In the genomic region with DNA sequence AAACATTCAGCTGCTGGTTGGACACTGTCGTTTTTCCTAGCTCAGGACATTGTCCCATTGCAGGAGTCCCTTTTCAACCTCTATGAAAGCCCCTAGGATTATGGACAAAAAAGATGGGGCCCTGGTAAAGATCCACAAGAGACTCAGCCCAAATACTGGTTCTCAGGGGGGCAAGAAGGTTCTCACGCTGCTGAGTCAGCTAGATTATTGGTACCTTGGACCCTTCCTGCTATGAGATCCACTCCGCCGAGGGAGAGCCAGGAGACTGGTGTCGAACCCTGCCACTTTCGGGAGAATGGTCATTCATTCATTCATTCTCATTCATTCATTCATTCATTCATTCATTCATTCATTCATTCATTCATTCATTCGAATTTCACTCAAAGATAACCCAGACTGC, we compare ENCODE assay signal across 29 mouse cellular contexts. TPM values are rescaled to one million over a fixed set of nuclear protein-coding genes. Genes with fewer than 3 reads are reported as not detected.
"Had no signal": no experiment of that assay in that cellular context is flagged by ENCODE, and none has a peak within 500 bp of the region (broad histone marks: within the 10 kb centered on the region; RNA-seq: fewer than 3 reads in every experiment).

No protein-coding gene starts in this region.

- H3K9me3 ChIP-seq: embryonic facial prominence, embryonic 10.5 days; embryonic facial prominence, embryonic 12.5 days; embryonic facial prominence, embryonic 13.5 days; embryonic facial prominence, embryonic 15.5 days; forebrain, embryonic 10.5 days; forebrain, embryonic 12.5 days; forebrain, embryonic 13.5 days; forebrain, embryonic 15.5 days; heart, embryonic 10.5 days had no signal

- H3K4me3 ChIP-seq: embryonic facial prominence, embryonic 10.5 days; embryonic facial prominence, embryonic 12.5 days; embryonic facial prominence, embryonic 13.5 days; embryonic facial prominence, embryonic 15.5 days; erythroblast, embryonic 14.5 days; forebrain, embryonic 10.5 days; forebrain, embryonic 12.5 days; forebrain, embryonic 13.5 days; forebrain, embryonic 15.5 days; gastrocnemius, adult 2 months; heart, adult 2 months; heart, embryonic 10.5 days had no signal

- H3K27ac ChIP-seq: embryonic facial prominence, embryonic 10.5 days; embryonic facial prominence, embryonic 12.5 days; embryonic facial prominence, embryonic 13.5 days; embryonic facial prominence, embryonic 15.5 days; forebrain, embryonic 10.5 days; forebrain, embryonic 12.5 days; forebrain, embryonic 13.5 days; forebrain, embryonic 15.5 days; gastrocnemius, adult 2 months; heart, adult 2 months; heart, embryonic 10.5 days had no signal

- DNase-seq: cerebellum, adult 9-11 months; cerebellum, postnatal 10 days; cerebellum, postnatal 14 days; cerebellum, postnatal 36 days; embryo, embryonic 11 days; forebrain, postnatal 0 days; gastrocnemius, adult 2 months; gastrocnemius, postnatal 10 days; gastrocnemius, postnatal 14 days; gastrocnemius, postnatal 25 days; gastrocnemius, postnatal 36 days; heart, adult 11 months; heart, adult 18-20 months; heart, adult 2 months had no signal

- H3K27me3 ChIP-seq: embryonic facial prominence, embryonic 12.5 days; embryonic facial prominence, embryonic 13.5 days; embryonic facial prominence, embryonic 15.5 days; forebrain, embryonic 12.5 days; forebrain, embryonic 13.5 days; forebrain, embryonic 15.5 days had no signal

- ATAC-seq: forebrain, embryonic 13.5 days; forebrain, embryonic 14.5 days; forebrain, embryonic 15.5 days; forebrain, embryonic 16.5 days; forebrain, postnatal 0 days had no signal

- H3K9ac ChIP-seq: embryonic facial prominence, embryonic 12.5 days; embryonic facial prominence, embryonic 13.5 days; embryonic facial prominence, embryonic 15.5 days; forebrain, embryonic 12.5 days; forebrain, embryonic 13.5 days; forebrain, embryonic 15.5 days; forebrain, postnatal 0 days had no signal

- H3K4me2 ChIP-seq: embryonic facial prominence, embryonic 12.5 days; embryonic facial prominence, embryonic 13.5 days; embryonic facial prominence, embryonic 15.5 days; forebrain, embryonic 12.5 days; forebrain, embryonic 13.5 days; forebrain, embryonic 15.5 days; heart, embryonic 11.5 days had no signal

RNA-seq across cellular contexts. Expression of gene Tlr9, which starts 5.4 kb away (rescaled TPM):
- polyA plus RNA-seq: embryonic facial prominence, embryonic 10.5 days; embryonic facial prominence, embryonic 11.5 days; embryonic facial prominence, embryonic 12.5 days; embryonic facial prominence, embryonic 13.5 days; forebrain, embryonic 10.5 days; forebrain, embryonic 11.5 days; forebrain, embryonic 12.5 days; forebrain, embryonic 13.5 days; forebrain, embryonic 14.5 days; forebrain, embryonic 15.5 days; forebrain, embryonic 16.5 days; heart, embryonic 10.5 days; heart, embryonic 11.5 days had no signal
